24 mouse cellular contexts compared by ENCODE assay signal in genomic region chr3:40693435-40693834, GRCm38 (mm10). TPM values are rescaled to one million over a fixed set of nuclear protein-coding genes. Genes with fewer than 3 reads are reported as not detected.
DNase-seq lines count a peak whose midpoint lies in the region; ATAC-seq lines count a peak whose summit lies in the region.
"Had no signal": no experiment of that assay in that cellular context is flagged by ENCODE, and none has a peak within 500 bp of the region (broad histone marks: within the 10 kb centered on the region; RNA-seq: fewer than 3 reads in every experiment).

No protein-coding gene starts in this region.

- H3K9ac ChIP-seq in heart, embryonic 14.5 days (ENCODE audit: low read length): no peak overlapping the region
- H3K9ac ChIP-seq: embryonic facial prominence, embryonic 15.5 days; hindbrain, embryonic 14.5 days; intestine, embryonic 15.5 days had no signal

- intact Hi-C loops in heart, postnatal 14 days (cut with DNase I): no loop called here
- intact Hi-C loops in left cerebral cortex, postnatal 14 days (cut with DNase I): no loop called here
- intact Hi-C loops in left cerebral cortex, postnatal 10 days (cut with DNase I): no loop called here

- H3K9me3 ChIP-seq in heart, embryonic 10.5 days: no peaks in the 10 kb centered on the region
- no peaks in the 10 kb centered on the region for H3K9me3 ChIP-seq in heart, embryonic 14.5 days (ENCODE audit: control insufficient read depth, low read length)
- H3K9me3 ChIP-seq: embryonic facial prominence, embryonic 15.5 days; hindbrain, embryonic 10.5 days; intestine, embryonic 15.5 days had no signal

- peak overlapping the region; percentile 51 for H3K4me2 ChIP-seq in heart, embryonic 14.5 days (ENCODE audit: low read length)
- H3K4me2 ChIP-seq: embryonic facial prominence, embryonic 15.5 days; hindbrain, embryonic 14.5 days; intestine, embryonic 15.5 days had no signal

- no peak overlapping the region; the same call in 1 of the 2 replicates for H3K27ac ChIP-seq in heart, embryonic 10.5 days
- peak overlapping the region; percentile 45 to 47; a peak in 3 of 4 replicates for H3K27ac ChIP-seq in heart, embryonic 14.5 days (replicated peaks in 1 of 2; ENCODE audit: control insufficient read depth in 1 of 2, insufficient read depth in 1 of 2, low read depth in 2 of 2, low read length in 2 of 2)
- H3K27ac ChIP-seq: embryonic facial prominence, embryonic 15.5 days; gastrocnemius, adult 2 months; hindbrain, embryonic 10.5 days; hindbrain, embryonic 14.5 days; intestine, embryonic 15.5 days had no signal

- 56% methylated on average over 10 of the region's 10 CpGs for WGBS in heart, embryonic 10.5 days
- 37% methylated on average over 10 of the region's 10 CpGs for WGBS in heart, embryonic 14.5 days

- H3K4me1 ChIP-seq in heart, embryonic 10.5 days: peaks cover 14% of the 10 kb centered on the region
- peaks cover 11 to 16% of the 10 kb centered on the region in 2 experiments for H3K4me1 ChIP-seq in heart, embryonic 14.5 days (ENCODE audit: control insufficient read depth in 2 of 2, insufficient read depth in 2 of 2, low read length in 2 of 2)
- H3K4me1 ChIP-seq: embryonic facial prominence, embryonic 15.5 days had no signal

- 0 out of 2 replicates have a peak, but pooled peaks cover 5% of the 10 kb centered on the region for H3K36me3 ChIP-seq in heart, embryonic 10.5 days
- H3K36me3 ChIP-seq in heart, embryonic 14.5 days (ENCODE audit: control insufficient read depth, insufficient read depth, low read length): peaks cover 6% of the 10 kb centered on the region; the same call in 1 of the 2 replicates
- H3K36me3 ChIP-seq: intestine, embryonic 15.5 days had no signal

- H3K4me3 ChIP-seq in heart, embryonic 10.5 days: no peak overlapping the region
- no peak overlapping the region for H3K4me3 ChIP-seq in heart, embryonic 14.5 days (ENCODE audit: control insufficient read depth in 1 of 2, insufficient read depth in 1 of 2, low read depth in 1 of 2, low read length in 2 of 2)
- H3K4me3 ChIP-seq: embryonic facial prominence, embryonic 15.5 days; erythroblast, embryonic 14.5 days; gastrocnemius, adult 2 months; hindbrain, embryonic 10.5 days; intestine, embryonic 15.5 days had no signal

- no peak for ATAC-seq in heart, embryonic 14.5 days (ENCODE audit: insufficient number of reproducible peaks, insufficient read depth, low FRiP score, low read depth)
- ATAC-seq: forebrain, embryonic 16.5 days; intestine, embryonic 15.5 days had no signal

- peak; percentile 75 for DNase-seq in heart, adult 11 months
- no peak for DNase-seq in heart, embryonic 10.5 days (ENCODE audit: low spot score)
- DNase-seq in heart, postnatal 14 days: no peak
- peak; percentile 8 to 22 for DNase-seq in left cerebral cortex, postnatal 14 days (ENCODE audit: low spot score in 2 of 2)
- DNase-seq in left cerebral cortex, postnatal 10 days (ENCODE audit: extremely low spot score in 1 of 2, low spot score in 2 of 2): no peak
- DNase-seq in spleen, adult 12 weeks (ENCODE audit: low spot score): no peak
- DNase-seq: adrenal gland, adult 2 months; adrenal gland, postnatal 25 days; cerebellum, adult 2 months; cerebellum, postnatal 10 days; embryo, embryonic 11 days; gastrocnemius, adult 2 months; gastrocnemius, postnatal 25 days; kidney, adult 18-20 months had no signal

- H3K27me3 ChIP-seq in heart, embryonic 10.5 days (ENCODE audit: insufficient read depth, poor library complexity, severe bottlenecking): no peaks in the 10 kb centered on the region
- no peaks in the 10 kb centered on the region for H3K27me3 ChIP-seq in heart, embryonic 14.5 days (ENCODE audit: control insufficient read depth, insufficient read depth, low read length)
- H3K27me3 ChIP-seq: embryonic facial prominence, embryonic 15.5 days; intestine, embryonic 15.5 days had no signal

RNA-seq across cellular contexts. Expression of gene Slc25a31, which starts 15.2 kb away (rescaled TPM):
- 0.21 and 0.35 TPM in 2 replicates for polyA plus RNA-seq in heart, embryonic 10.5 days (2016; fragmentation: Nextera tagmentation; extraction: Ambion mirVana)
- polyA plus RNA-seq in heart, embryonic 14.5 days (2014; fragmentation: Nextera tagmentation; extraction: Ambion mirVana): 1.00 and 1.1 TPM in 2 replicates
- total RNA-seq in heart, postnatal 14 days (2021): under 1 TPM in 1 of 2 experiments, not detected in 1; 0.39 TPM
- total RNA-seq in left cerebral cortex, postnatal 14 days (2021): not detected
- under 1 TPM in 1 of 2 experiments, not detected in 1; 0.36 TPM for total RNA-seq in left cerebral cortex, postnatal 10 days (2021)
- total RNA-seq: common myeloid progenitor, adult 5-6 weeks; gastrocnemius, adult 2 months; gastrocnemius, postnatal 25 days; granulocyte monocyte progenitor cell, adult 5-6 weeks had no signal
- polyA plus RNA-seq: adrenal gland, adult 2 months; C2C12; erythroblast, embryonic 14.5 days had no signal

RNA-seq across cellular contexts. Expression of gene Hspa4l, which starts 50.9 kb away (rescaled TPM):
- 18.0 and 30.2 TPM in 2 replicates for polyA plus RNA-seq in heart, embryonic 10.5 days (2016; fragmentation: Nextera tagmentation; extraction: Ambion mirVana)
- 34.2 and 35.5 TPM in 2 replicates for polyA plus RNA-seq in heart, embryonic 14.5 days (2014; fragmentation: Nextera tagmentation; extraction: Ambion mirVana)
- 10 to 100 TPM; 34.7 to 40.4 TPM for total RNA-seq in heart, postnatal 14 days (2021)
- total RNA-seq in left cerebral cortex, postnatal 14 days (2021): 100 to 1,000 TPM; 123 to 124 TPM
- 100 to 1,000 TPM in 1 of 2 experiments, 10 to 100 TPM in 1; 92.8 to 101 TPM for total RNA-seq in left cerebral cortex, postnatal 10 days (2021)

Comparison
In these comparisons a context has a peak if more than half of its experiments do, and no peak if none do; other contexts are left out.
1. DNase-seq: peak in heart, adult 11 months (single experiment) and left cerebral cortex, postnatal 14 days (2 of 2); none in heart, embryonic 10.5 days (single experiment), heart, postnatal 14 days (0 of 2), left cerebral cortex, postnatal 10 days (0 of 2) and spleen, adult 12 weeks (single experiment).